Mouse (Mus musculus) neural tube, embryonic 14.5 days (tissue): Measurements from ENCODE around the gene Prss38. TPM values are rescaled to one million over a fixed set of nuclear protein-coding genes. Genes with fewer than 3 reads are reported as not detected.

ENCODE experiments used
- ATAC-seq: fragments of 200-750 bp; cut with Nextera tagmentation; 2 replicates; pipeline ENCODE4 v1.8.0; 2017; ENCODE audit warnings: low read depth, mild to moderate bottlenecking, moderate TSS enrichment, moderate library complexity
- H3K27ac ChIP-seq: fragments of 300-500 bp; sonication (generic); 2 replicates; pipeline ENCODE4 v1.5.1; 2014; ENCODE audit warnings: low read depth, mild to moderate bottlenecking, control low read depth, low read length, moderate library complexity, mixed read lengths
- H3K27me3 ChIP-seq: fragments of 300-500 bp; sonication (generic); 2 replicates; pipeline ENCODE4 v1.6.1; 2014; ENCODE audit warnings: low read length; ENCODE audit not compliant: control insufficient read depth, insufficient read depth
- H3K36me3 ChIP-seq: fragments of 300-500 bp; sonication (generic); 2 replicates; pipeline ENCODE4 v1.6.1; 2014; ENCODE audit warnings: low read length, mixed read lengths; ENCODE audit not compliant: control insufficient read depth, insufficient read depth
- H3K4me1 ChIP-seq: fragments of 300-500 bp; sonication (generic); 2 replicates; pipeline ENCODE4 v1.6.1; 2014; ENCODE audit warnings: low read length; ENCODE audit not compliant: control insufficient read depth, insufficient read depth
- H3K4me2 ChIP-seq: fragments of 300-500 bp; sonication (generic); 2 replicates; pipeline ENCODE4 v1.6.1; 2014; ENCODE audit warnings: mild to moderate bottlenecking, low read depth, low read length, control low read depth
- H3K4me3 ChIP-seq: fragments of 300-500 bp; sonication (generic); 2 replicates; pipeline ENCODE4 v1.5.1; 2014; ENCODE audit warnings: low read depth, low read length, control low read depth, mixed read lengths
- H3K9ac ChIP-seq: fragments of 300-500 bp; sonication (generic); replicated peaks from 2 replicates; pipeline ENCODE4 v1.6.1; 2014; ENCODE audit warnings: low read depth, mild to moderate bottlenecking, control low read depth, low read length, mixed read lengths
- H3K9me3 ChIP-seq: fragments of 300-500 bp; sonication (generic); 2 replicates; pipeline ENCODE4 v1.6.1; 2016; ENCODE audit warnings: low read length; ENCODE audit not compliant: control insufficient read depth
- WGBS: fragments of 180-500 bp; shearing (Covaris S2); extraction: QIAGEN DNeasy Blood & Tissue Kit; methylation state at CpG from one replicate; pipeline ENCODE4 v1.1.7; 2014; 5-methylcytosine and 5-hydroxymethylcytosine counted together
- polyA plus RNA-seq: library from polyadenylated mRNA; unstranded; fragments of >200 nt; fragmentation: Nextera tagmentation; extraction: Ambion mirVana; gene quantifications from 2 replicates; pipeline ENCODE4 v1.2.1, GENCODE M21; 2014

The Prss38 gene
- polyA plus RNA-seq, result not detected in 2 replicates

GRCm38 (mm10) chr11:59375475-59375874 lies at the start of gene Prss38:
Gene Prss38 (minus strand): TSS chr11:59375657.
- Histone ChIP-seq H3K9me3 (no peaks in the 10 kb centered on the region), H3K27ac (no peak within 1 kb of the TSS), H3K4me1 (no peaks in the 10 kb centered on the region), H3K4me3 (no peak within 1 kb of the TSS), H3K4me2 (no peak within 1 kb of the TSS), H3K36me3 (no peaks in the 10 kb centered on the region), H3K9ac (no peak within 1 kb of the TSS), H3K27me3 (no peaks in the 10 kb centered on the region)
- no peak for ATAC-seq
- 80% methylated on average over 16 of the region's 16 CpGs for WGBS

- no peaks in the 10 kb centered on the region for H3K27me3 ChIP-seq
- WGBS, result 73% methylated on average over 5 of the region's 5 CpGs
- peaks cover 47% of the 10 kb centered on the region for H3K36me3 ChIP-seq
- H3K4me3 ChIP-seq, result no peak overlapping the region
- no peak overlapping the region for H3K9ac ChIP-seq
- no peak overlapping the region for H3K27ac ChIP-seq
- H3K4me2 ChIP-seq, result no peak overlapping the region
- H3K9me3 ChIP-seq, result no peaks in the 10 kb centered on the region
- ATAC-seq, result no peak
- 0 out of 2 replicates have a peak, but pooled peaks cover 2% of the 10 kb centered on the region for H3K4me1 ChIP-seq
Observed at GRCm38 (mm10) chr11:59423010-59423588, 47.6 kb upstream of the Prss38 start.

DNA sequence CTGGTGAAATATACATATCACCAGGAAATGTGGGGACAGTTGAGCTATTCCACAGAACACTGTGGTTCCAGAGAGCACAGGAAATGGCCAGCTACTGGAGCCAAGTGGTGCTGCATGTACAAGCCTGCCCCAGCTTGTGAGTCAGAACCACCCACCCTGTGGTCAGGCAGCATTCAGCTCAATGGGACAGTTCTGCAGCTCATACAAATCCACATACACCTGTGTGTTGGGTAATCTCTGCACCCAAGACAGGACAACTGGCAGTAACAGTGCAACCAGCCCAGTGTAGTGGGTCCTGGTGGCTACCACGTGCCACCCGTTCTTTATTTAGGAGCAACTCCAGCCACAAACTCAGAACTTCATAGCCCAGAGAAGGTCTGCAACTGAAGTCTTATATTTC lies 46.5 kb upstream of the Prss38 start:
- H3K27me3 ChIP-seq, result no peaks in the 10 kb centered on the region
- ATAC-seq, result no peak
- no peak overlapping the region for H3K4me3 ChIP-seq
- H3K9me3 ChIP-seq, result no peaks in the 10 kb centered on the region
- no peak overlapping the region for H3K9ac ChIP-seq
- no peak overlapping the region for H3K27ac ChIP-seq
- no peak overlapping the region for H3K4me2 ChIP-seq
- WGBS, result 95% methylated on average over 2 of the region's 2 CpGs
- 0 out of 2 replicates have a peak, but pooled peaks cover 2% of the 10 kb centered on the region for H3K4me1 ChIP-seq
- peaks cover 42% of the 10 kb centered on the region for H3K36me3 ChIP-seq

- H3K4me2 ChIP-seq, result no peak overlapping the region
- 87% methylated on average over 8 of the region's 8 CpGs for WGBS
- H3K9ac ChIP-seq, result no peak overlapping the region
- H3K27ac ChIP-seq, result no peak overlapping the region
- H3K36me3 ChIP-seq, result peaks cover 36% of the 10 kb centered on the region
- no peak overlapping the region for H3K4me3 ChIP-seq
- ATAC-seq, result no peak
- H3K9me3 ChIP-seq, result no peaks in the 10 kb centered on the region
- no peaks in the 10 kb centered on the region for H3K27me3 ChIP-seq
- 0 out of 2 replicates have a peak, but pooled peaks cover 2% of the 10 kb centered on the region for H3K4me1 ChIP-seq
Observed at GRCm38 (mm10) chr11:59421436-59421835, 46.0 kb upstream of the Prss38 start.

DNA sequence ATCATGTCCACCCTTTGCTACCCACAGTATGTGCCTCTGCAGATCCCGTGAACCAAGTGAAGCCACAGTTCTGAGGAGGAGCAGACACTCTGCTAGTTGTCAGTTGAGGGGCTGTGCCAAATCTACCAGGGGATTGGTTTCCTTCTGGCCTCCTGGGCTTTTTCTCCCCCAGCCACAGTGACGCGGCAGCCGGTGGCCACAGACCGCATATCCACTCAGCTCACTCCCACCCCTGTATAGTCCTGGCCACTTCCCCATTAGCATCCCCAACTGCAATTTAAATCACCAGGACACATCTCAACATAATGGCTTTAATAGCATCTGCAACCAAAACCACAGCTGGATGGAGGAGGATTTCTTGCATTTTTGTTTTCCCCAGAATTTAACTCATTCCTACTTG lies 43.3 kb upstream of the Prss38 start:
- no peaks in the 10 kb centered on the region for H3K4me1 ChIP-seq
- no peak for ATAC-seq
- H3K27me3 ChIP-seq, result no peaks in the 10 kb centered on the region
- H3K4me2 ChIP-seq, result no peak overlapping the region
- no peak overlapping the region for H3K4me3 ChIP-seq
- H3K9ac ChIP-seq, result no peak overlapping the region
- H3K36me3 ChIP-seq, result peaks cover 23% of the 10 kb centered on the region
- WGBS, result 80% methylated on average over 5 of the region's 5 CpGs
- no peaks in the 10 kb centered on the region for H3K9me3 ChIP-seq
- H3K27ac ChIP-seq, result no peak overlapping the region

DNA sequence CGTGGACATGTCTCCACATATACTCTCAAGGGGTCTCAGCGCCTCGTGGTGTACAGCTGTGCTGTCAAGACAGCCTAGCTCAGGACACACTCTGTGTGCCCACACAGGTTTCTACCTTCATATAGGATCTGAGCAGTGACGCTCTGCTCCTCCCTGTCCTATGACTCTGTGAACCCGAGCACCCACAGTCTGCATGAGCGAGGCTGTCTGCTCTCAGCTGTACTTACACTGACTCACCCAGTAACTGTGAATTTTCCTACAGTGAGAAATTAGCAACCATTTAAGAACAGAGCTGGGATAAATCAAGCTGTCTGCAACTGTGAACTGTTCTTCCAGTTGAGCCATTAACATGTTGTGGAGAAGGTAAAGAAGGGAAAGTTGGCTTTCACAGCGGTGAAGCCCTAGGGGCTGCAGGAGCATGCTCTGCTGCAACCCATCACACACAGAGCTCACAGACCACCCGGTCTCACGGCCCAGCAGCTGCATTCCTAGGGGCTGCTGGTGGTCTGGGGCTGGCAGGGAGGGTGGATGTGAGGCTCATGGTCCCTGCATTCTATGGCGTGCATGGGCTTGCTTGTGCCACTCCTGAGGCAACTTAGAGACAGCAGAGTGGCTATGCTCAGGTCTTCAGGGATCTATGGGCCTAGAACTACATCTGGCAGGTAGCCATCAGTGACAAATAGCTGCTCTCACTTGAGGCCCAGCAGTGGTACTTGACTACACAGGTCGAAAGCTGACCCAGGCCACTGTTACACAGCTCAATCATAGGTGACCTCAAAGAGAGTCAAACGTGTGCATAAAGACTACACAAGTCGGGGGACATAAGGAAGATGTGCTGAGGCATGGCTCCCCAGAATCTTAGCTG lies 37.8 kb upstream of the Prss38 start:
- H3K27me3 ChIP-seq, result no peaks in the 10 kb centered on the region
- H3K4me3 ChIP-seq, result no peak overlapping the region
- H3K4me1 ChIP-seq, result no peaks in the 10 kb centered on the region
- WGBS, result 79% methylated on average over 13 of the region's 13 CpGs
- no peak for ATAC-seq
- no peak overlapping the region for H3K9ac ChIP-seq
- H3K27ac ChIP-seq, result no peak overlapping the region
- H3K9me3 ChIP-seq, result no peaks in the 10 kb centered on the region
- peaks cover 8% of the 10 kb centered on the region for H3K36me3 ChIP-seq
- no peak overlapping the region for H3K4me2 ChIP-seq

DNA sequence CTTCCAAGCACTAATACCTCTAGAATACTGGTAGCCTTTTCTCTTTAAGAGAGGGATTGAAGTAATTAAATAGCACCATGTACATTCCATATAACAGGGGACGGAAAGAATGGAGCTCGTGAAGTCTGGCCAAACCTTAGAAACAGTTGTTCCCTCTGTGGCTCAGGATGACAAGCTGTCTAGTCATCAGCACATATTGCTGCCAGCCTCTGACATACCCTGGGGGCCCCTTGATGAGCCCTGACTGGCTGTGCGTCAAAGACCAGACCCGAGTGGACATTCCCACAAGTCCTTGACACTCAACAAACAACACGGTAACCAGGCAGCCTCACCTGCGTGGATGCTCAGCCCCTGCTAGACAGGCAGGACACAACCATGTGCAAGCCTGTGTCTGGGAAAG lies 36.6 kb upstream of the Prss38 start:
- Histone ChIP-seq H3K4me3 (no peak overlapping the region), H3K4me2 (no peak overlapping the region), H3K27ac (no peak overlapping the region), H3K4me1 (no peaks in the 10 kb centered on the region), H3K9me3 (no peaks in the 10 kb centered on the region), H3K9ac (no peak overlapping the region), H3K36me3 (peaks cover 18% of the 10 kb centered on the region), H3K27me3 (no peaks in the 10 kb centered on the region)
- ATAC-seq, result no peak
- 85% methylated on average over 6 of the region's 6 CpGs for WGBS

- 88% methylated on average over 2 of the region's 2 CpGs for WGBS
- Histone ChIP-seq H3K36me3 (peaks cover 24% of the 10 kb centered on the region), H3K4me3 (no peak overlapping the region), H3K4me2 (no peak overlapping the region), H3K27ac (no peak overlapping the region), H3K27me3 (no peaks in the 10 kb centered on the region), H3K9me3 (no peaks in the 10 kb centered on the region), H3K4me1 (no peaks in the 10 kb centered on the region), H3K9ac (no peak overlapping the region)
- no peak for ATAC-seq
Observed at GRCm38 (mm10) chr11:59410851-59411250, 35.4 kb upstream of the Prss38 start.

GRCm38 (mm10) chr11:59405761-59406160 lies 30.3 kb upstream of the Prss38 start:
- WGBS, result 55% methylated on average over 1 of the region's 1 CpGs
- H3K9ac ChIP-seq, result no peak overlapping the region

More at GRCm38 (mm10) chr11:59405761-59406160, 30.3 kb upstream of the Prss38 start:
- no peak for ATAC-seq
- Histone ChIP-seq H3K4me2 (no peak overlapping the region), H3K27me3 (no peaks in the 10 kb centered on the region), H3K27ac (no peak overlapping the region), H3K36me3 (peaks cover 19% of the 10 kb centered on the region), H3K4me1 (no peaks in the 10 kb centered on the region), H3K9me3 (no peaks in the 10 kb centered on the region), H3K4me3 (no peak overlapping the region)
